Mouse (Mus musculus) liver, embryonic 16.5 days (tissue): ENCODE results near the gene Slc27a1. TPM values are rescaled to one million over a fixed set of nuclear protein-coding genes. Genes with fewer than 3 reads are reported as not detected.
"Not testable (repeated sequence)": the region's sequence is repeated elsewhere in the genome, so short reads cannot be mapped to it uniquely, and the experiment has no call there.

Experiments
- ATAC-seq: fragments of 200-750 bp; cut with Nextera tagmentation; 2 replicates; pipeline ENCODE4 v1.8.0; 2017; ENCODE audit warnings: low read depth, mild to moderate bottlenecking, moderate number of reproducible peaks, moderate library complexity
- H3K27ac ChIP-seq: fragments of 300-500 bp; sonication (generic); 2 replicates; pipeline ENCODE4 v1.5.1; 2014; ENCODE audit warnings: mild to moderate bottlenecking, low read length
- H3K27me3 ChIP-seq: fragments of 300-500 bp; sonication (generic); 2 replicates; pipeline ENCODE4 v1.6.1; 2014; ENCODE audit warnings: low read depth, low read length, mixed read lengths; ENCODE audit not compliant: control insufficient read depth, insufficient read depth
- H3K36me3 ChIP-seq: fragments of 300-500 bp; sonication (generic); 2 replicates; pipeline ENCODE4 v1.6.1; 2014; ENCODE audit warnings: mild to moderate bottlenecking; ENCODE audit not compliant: control insufficient read depth, insufficient read depth
- H3K4me1 ChIP-seq: fragments of 300-500 bp; sonication (generic); 2 replicates; pipeline ENCODE4 v1.6.1; 2014; ENCODE audit warnings: low read depth, low read length, mixed read lengths; ENCODE audit not compliant: control insufficient read depth
- H3K4me2 ChIP-seq: fragments of 300-500 bp; sonication (generic); 2 replicates; pipeline ENCODE4 v1.6.1; 2014; ENCODE audit warnings: low read depth, low read length, mixed read lengths
- H3K4me3 ChIP-seq: fragments of 300-500 bp; sonication (generic); 2 replicates; pipeline ENCODE4 v1.5.1; 2014; ENCODE audit warnings: low read depth, mild to moderate bottlenecking, low read length
- H3K9ac ChIP-seq: fragments of 300-500 bp; sonication (generic); 2 replicates; pipeline ENCODE4 v1.6.1; 2014; ENCODE audit warnings: low read depth, low read length
- H3K9me3 ChIP-seq: fragments of 300-500 bp; sonication (generic); replicated peaks from 2 replicates; pipeline ENCODE4 v1.6.1; 2016; ENCODE audit warnings: low read length; ENCODE audit not compliant: control insufficient read depth
- WGBS: fragments of 180-500 bp; shearing (Covaris S2); extraction: QIAGEN DNeasy Blood & Tissue Kit; methylation state at CpG from one replicate; pipeline ENCODE4 v1.1.7; 2014; ENCODE audit not compliant: insufficient replicate concordance; 5-methylcytosine and 5-hydroxymethylcytosine counted together
- polyA plus RNA-seq: library from polyadenylated mRNA; unstranded; fragments of >200 nt; fragmentation: Nextera tagmentation; extraction: Ambion mirVana; gene quantifications from 2 replicates; pipeline ENCODE4 v1.2.1, GENCODE M21; 2015

Slc27a1 gene
- 2.8 and 3.2 TPM in 2 replicates for polyA plus RNA-seq

DNA sequence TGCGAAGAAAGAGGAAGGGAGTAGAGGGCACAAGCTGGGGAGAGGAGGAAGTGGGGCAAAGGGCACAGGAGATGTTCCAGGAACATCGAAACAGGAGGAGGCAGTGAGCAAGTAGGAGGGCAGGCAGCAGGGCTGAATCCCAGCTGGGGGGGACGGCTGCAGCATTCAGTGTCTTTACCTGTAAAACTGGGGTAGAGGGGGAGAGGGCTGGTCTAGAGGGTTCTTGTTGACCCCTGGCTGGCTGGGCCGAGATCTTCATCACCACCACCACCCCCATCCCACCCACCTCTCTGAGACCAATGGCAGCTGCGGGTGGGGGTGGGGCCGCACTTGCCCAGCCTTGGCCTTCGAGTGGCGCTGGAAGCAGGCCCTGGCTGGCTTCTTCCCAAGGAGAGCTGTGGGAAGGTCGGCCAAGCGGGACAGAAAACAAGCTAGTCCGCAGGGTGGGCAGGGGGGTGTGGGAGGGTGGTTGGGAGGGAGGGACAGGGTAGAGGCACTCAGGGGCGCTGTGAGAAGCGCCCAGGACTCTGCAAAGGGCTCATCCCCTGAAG, at the start of gene Slc27a1:
Slc27a1 (plus strand) TSS at position 496 of the 551 bp plus-strand sequence.
- no peak within 1 kb of the TSS for H3K27ac ChIP-seq
- H3K4me2 ChIP-seq, result peak within 1 kb of the TSS; percentile 70
- no peaks in the 10 kb centered on the region for H3K36me3 ChIP-seq
- no peak for ATAC-seq
- H3K27me3 ChIP-seq, result peaks cover 14% of the 10 kb centered on the region
- H3K9me3 ChIP-seq, result no peaks in the 10 kb centered on the region
- peak within 1 kb of the TSS; percentile 58 for H3K4me3 ChIP-seq
- WGBS, result 27% methylated on average over 13 of the region's 13 CpGs
- peak within 1 kb of the TSS; percentile 42; the same call in 1 of the 2 replicates for H3K9ac ChIP-seq
- H3K4me1 ChIP-seq, result peaks cover 13% of the 10 kb centered on the region; the same call in 1 of the 2 replicates

DNA sequence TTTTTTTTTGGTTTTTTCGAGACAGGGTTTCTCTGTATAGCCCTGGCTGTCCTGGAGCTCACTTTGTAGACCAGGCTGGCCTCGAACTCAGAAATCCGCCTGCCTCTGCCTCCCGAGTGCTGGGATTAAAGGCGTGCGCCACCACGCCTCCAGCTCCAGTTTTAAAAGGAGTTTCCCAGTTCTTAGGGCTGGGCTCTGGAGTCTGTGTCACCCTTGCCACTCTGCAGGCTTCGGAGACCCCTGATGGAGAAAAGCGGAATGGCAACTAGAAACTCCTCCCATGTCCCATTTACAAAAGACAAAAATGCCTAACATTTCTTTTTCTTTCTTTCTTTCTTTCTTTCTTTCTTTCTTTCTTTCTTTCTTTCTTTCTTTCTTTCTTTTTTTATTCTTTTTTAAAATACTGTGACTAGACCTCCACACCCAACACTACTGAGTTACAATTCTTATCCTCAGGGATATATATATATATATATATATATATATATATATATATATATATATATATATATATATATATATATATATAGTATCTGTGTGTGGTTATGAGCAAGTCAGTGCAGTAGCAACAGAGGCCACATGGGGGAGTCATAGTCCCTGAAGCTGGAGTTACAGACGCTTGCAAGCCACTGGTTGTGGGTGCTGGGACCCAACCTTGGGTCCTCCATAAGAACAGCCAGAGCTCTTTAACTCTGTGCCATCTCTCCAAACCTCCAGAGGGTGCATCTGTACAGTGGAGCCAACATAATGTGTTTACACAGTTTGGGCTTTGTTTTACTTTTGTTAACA, 49.5 kb upstream of the Slc27a1 start:
- not testable (repeated sequence) for H3K27me3 ChIP-seq, ATAC-seq, H3K4me1 ChIP-seq, H3K36me3 ChIP-seq, H3K4me3 ChIP-seq, H3K4me2 ChIP-seq, H3K9me3 ChIP-seq, H3K27ac ChIP-seq, H3K9ac ChIP-seq
- WGBS, result 18% methylated on average over 9 of the region's 10 CpGs

DNA sequence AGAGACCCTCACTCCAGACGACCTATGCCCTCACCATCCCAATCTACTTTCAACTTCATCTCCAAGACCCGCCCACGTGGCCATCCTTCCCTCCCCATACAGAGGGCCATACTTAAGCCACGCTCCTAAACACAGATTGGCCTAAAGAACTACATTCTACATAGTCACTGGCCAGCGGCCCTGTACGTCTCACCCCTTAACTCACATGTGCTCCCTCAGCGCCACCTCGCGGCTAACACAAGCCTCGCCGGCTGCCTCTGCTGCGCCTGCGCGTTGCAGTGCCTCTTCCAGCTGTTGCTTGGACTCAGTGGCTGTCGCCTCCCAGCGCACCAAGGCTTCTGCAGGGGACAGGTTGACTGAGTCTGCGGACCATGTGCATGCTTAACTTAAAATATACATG, 47.0 kb upstream of the Slc27a1 start:
- 2% methylated on average over 17 of the region's 17 CpGs for WGBS
- H3K4me2 ChIP-seq, result no peak overlapping the region
- H3K9me3 ChIP-seq, result no peaks in the 10 kb centered on the region
- peak; percentile 74 for ATAC-seq
- H3K4me3 ChIP-seq, result no peak overlapping the region
- H3K36me3 ChIP-seq, result no peaks in the 10 kb centered on the region
- peaks cover 17% of the 10 kb centered on the region for H3K27me3 ChIP-seq
- H3K9ac ChIP-seq, result no peak overlapping the region
- H3K27ac ChIP-seq, result no peak overlapping the region
- no peaks in the 10 kb centered on the region; the same call in none of the 2 replicates for H3K4me1 ChIP-seq

DNA sequence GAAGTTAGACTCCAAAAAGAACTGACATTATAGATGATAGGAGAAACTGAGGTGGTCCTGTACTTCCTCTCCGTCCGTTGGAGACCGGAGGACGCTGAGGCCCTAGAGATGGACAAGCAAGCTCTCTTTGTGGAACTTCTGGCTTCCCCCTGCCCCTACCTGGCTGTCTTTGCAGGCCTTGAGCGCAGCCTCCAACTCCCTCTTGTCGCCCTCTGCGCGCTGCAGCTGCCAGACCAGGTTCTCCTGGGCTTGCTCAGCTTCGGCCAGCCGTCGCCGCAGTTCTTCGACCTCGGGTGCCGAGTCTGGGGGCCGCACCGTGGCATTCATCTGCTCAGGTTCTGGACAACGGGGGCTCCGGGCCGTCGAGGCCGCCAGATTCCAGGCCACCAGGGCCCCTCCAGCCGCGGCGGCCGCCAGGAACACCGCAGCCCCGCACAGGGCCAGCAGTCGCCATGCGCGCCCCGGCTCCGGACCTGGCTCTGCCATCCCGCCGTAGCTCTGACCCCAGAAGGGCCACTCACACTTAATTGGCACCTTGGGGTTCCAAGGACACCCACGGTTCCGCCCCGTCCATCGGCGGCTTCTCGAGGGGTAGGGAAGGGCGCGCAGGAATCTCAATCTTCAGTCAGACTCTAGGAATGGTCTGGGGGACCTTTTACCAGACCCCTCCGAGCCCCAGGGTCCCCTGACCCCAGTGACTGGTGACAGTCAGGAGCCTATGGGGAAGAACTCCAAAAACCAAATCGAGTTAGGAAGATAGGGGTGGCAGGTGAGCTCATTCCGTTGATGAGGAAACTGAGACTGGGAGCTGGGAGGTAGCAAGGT, 43.2 kb upstream of the Slc27a1 start, which contains the start of gene Ccdc194:
Ccdc194 (minus strand) TSS at position 486 of the 825 bp plus-strand sequence.
- 37% methylated on average over 44 of the region's 46 CpGs for WGBS
- no peak for ATAC-seq
- H3K4me3 ChIP-seq, result no peak within 1 kb of the TSS

GRCm38 (mm10) chr8:71526272-71526671, 42.4 kb upstream of the Slc27a1 start:
- Histone ChIP-seq H3K27ac (no peak overlapping the region), H3K4me2 (no peak overlapping the region), H3K9ac (no peak overlapping the region), H3K27me3 (peaks cover 20% of the 10 kb centered on the region), H3K9me3 (no peaks in the 10 kb centered on the region), H3K36me3 (no peaks in the 10 kb centered on the region), H3K4me1 (no peaks in the 10 kb centered on the region; the same call in none of the 2 replicates), H3K4me3 (no peak overlapping the region)
- WGBS, result 19% methylated on average over 6 of the region's 6 CpGs
- ATAC-seq, result 0 out of 2 replicates have a peak, but pooled peaks have one; percentile 5

More for the DNA sequence above, 43.2 kb upstream of the Slc27a1 start, which contains the start of gene Ccdc194:
- peaks cover 20% of the 10 kb centered on the region for H3K27me3 ChIP-seq
- H3K36me3 ChIP-seq, result no peaks in the 10 kb centered on the region
- no peak within 1 kb of the TSS for H3K9ac ChIP-seq
- H3K27ac ChIP-seq, result no peak within 1 kb of the TSS
- no peaks in the 10 kb centered on the region; the same call in none of the 2 replicates for H3K4me1 ChIP-seq
- H3K9me3 ChIP-seq, result no peaks in the 10 kb centered on the region
- H3K4me2 ChIP-seq, result no peak within 1 kb of the TSS

- Histone ChIP-seq H3K27me3 (peaks cover 20% of the 10 kb centered on the region), H3K9me3 (no peaks in the 10 kb centered on the region), H3K4me1 (no peaks in the 10 kb centered on the region; the same call in none of the 2 replicates), H3K4me3 (no peak overlapping the region), H3K9ac (no peak overlapping the region), H3K27ac (no peak overlapping the region), H3K36me3 (no peaks in the 10 kb centered on the region), H3K4me2 (no peak overlapping the region)
- 44% methylated on average over 3 of the region's 3 CpGs for WGBS
- ATAC-seq, result no peak
Measured at GRCm38 (mm10) chr8:71527162-71527870, 41.4 kb upstream of the Slc27a1 start.

DNA sequence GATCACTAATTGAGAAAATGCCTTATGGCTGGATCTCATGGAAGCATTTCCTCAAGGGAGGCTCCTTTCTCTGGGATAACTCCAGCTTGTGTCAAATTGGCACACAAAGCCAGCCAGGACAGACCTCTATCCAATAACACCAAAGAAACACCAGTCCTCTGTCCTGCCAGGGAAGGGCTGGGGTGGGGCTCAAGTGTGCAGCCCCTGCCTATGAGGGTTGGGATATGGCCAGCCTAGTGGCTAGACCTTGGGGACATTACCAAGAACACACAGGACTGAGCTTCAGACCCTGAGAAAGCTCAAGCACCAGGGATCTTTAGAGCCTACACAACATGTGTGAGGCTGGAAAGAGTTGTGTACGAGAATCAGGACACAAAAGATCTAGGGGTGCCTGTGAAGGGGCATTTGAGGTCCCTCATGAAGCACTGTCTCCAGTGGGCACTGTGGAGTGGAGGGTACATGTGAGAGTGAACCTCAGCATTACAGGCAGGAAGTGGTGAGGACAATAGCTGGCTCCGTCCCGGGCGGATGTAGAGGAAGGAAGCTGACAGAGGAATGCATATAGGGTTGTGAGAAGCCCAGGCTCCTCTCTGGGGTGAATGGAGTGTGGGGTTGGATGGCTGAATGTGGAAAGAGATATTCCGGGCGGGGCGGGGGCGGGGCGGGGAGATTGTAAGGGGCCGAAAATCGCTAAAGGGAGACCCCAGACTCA, 40.2 kb upstream of the Slc27a1 start:
- H3K4me2 ChIP-seq, result no peak overlapping the region
- H3K4me1 ChIP-seq, result no peaks in the 10 kb centered on the region; the same call in none of the 2 replicates
- peak overlapping the region; percentile 3; the same call in 1 of the 2 replicates for H3K27ac ChIP-seq
- peaks cover 20% of the 10 kb centered on the region for H3K27me3 ChIP-seq
- H3K9me3 ChIP-seq, result no peaks in the 10 kb centered on the region
- H3K36me3 ChIP-seq, result no peaks in the 10 kb centered on the region
- no peak overlapping the region for H3K9ac ChIP-seq
- ATAC-seq, result peak; percentile 65
- H3K4me3 ChIP-seq, result no peak overlapping the region
- 18% methylated on average over 11 of the region's 11 CpGs for WGBS
